Mouse (Mus musculus) stomach, embryonic 16.5 days (tissue): ENCODE measurements at regions not wholly inside any gene's neighbourhood (a gene's known extent, or its start where the extent isn't known, plus 50 kb on each side); places are given as distances from the start of the nearest gene placed in this dataset.

Experiments
- ATAC-seq: fragments of 200-750 bp; cut with Nextera tagmentation; 2 replicates; pipeline ENCODE4 v1.8.0; 2017; ENCODE audit warnings: moderate number of reproducible peaks, moderate TSS enrichment; ENCODE audit not compliant: insufficient read depth, low FRiP score
- H3K27ac ChIP-seq: fragments of 300-500 bp; sonication (generic); 2 replicates; pipeline ENCODE4 v1.5.1; 2014; ENCODE audit warnings: low read length
- H3K27me3 ChIP-seq: fragments of 300-500 bp; sonication (generic); 2 replicates; pipeline ENCODE4 v1.6.1; 2014; ENCODE audit warnings: low read length, control low read depth, mixed read lengths; ENCODE audit not compliant: control insufficient read depth, insufficient read depth
- H3K36me3 ChIP-seq: fragments of 300-500 bp; sonication (generic); 2 replicates; pipeline ENCODE4 v1.6.1; 2014; ENCODE audit warnings: low read length; ENCODE audit not compliant: control insufficient read depth, insufficient read depth
- H3K4me1 ChIP-seq: fragments of 300-500 bp; sonication (generic); 2 replicates; pipeline ENCODE4 v1.6.1; 2014; ENCODE audit warnings: low read length, control low read depth, mixed read lengths; ENCODE audit not compliant: control insufficient read depth, insufficient read depth
- H3K4me2 ChIP-seq: fragments of 300-500 bp; sonication (generic); 2 replicates; pipeline ENCODE4 v1.6.1; 2014; ENCODE audit warnings: low read depth, low read length, mixed read lengths
- H3K4me3 ChIP-seq: fragments of 300-500 bp; sonication (generic); replicated peaks from 2 replicates; pipeline ENCODE4 v1.5.1; 2014; ENCODE audit warnings: mild to moderate bottlenecking, low read length
- H3K9ac ChIP-seq: fragments of 300-500 bp; sonication (generic); 2 replicates; pipeline ENCODE4 v1.6.1; 2014; ENCODE audit warnings: low read length
- H3K9me3 ChIP-seq: fragments of 300-500 bp; sonication (generic); replicated peaks from 2 replicates; pipeline ENCODE4 v1.6.1; 2016; ENCODE audit warnings: low read length, control low read depth; ENCODE audit not compliant: control insufficient read depth
- WGBS: fragments of 180-500 bp; shearing (Covaris S2); extraction: QIAGEN DNeasy Blood & Tissue Kit; methylation state at CpG from one replicate; pipeline ENCODE4 v1.1.7; 2014; 5-methylcytosine and 5-hydroxymethylcytosine counted together

GRCm38 (mm10) chr14:46491182-46491581 lies 100.7 kb upstream of the Bmp4 start:
- Histone ChIP-seq H3K27ac (peak overlapping the region; percentile 9), H3K36me3 (no peaks in the 10 kb centered on the region), H3K4me2 (no peak overlapping the region), H3K4me3 (no peak overlapping the region), H3K9ac (no peak overlapping the region), H3K4me1 (peaks cover 5% of the 10 kb centered on the region; the same call in 1 of the 2 replicates), H3K9me3 (no peaks in the 10 kb centered on the region), H3K27me3 (no peaks in the 10 kb centered on the region)
- 34% methylated on average over 2 of the region's 2 CpGs for WGBS
- ATAC-seq: peak; percentile 58; the same call in 1 of the 2 replicates

DNA sequence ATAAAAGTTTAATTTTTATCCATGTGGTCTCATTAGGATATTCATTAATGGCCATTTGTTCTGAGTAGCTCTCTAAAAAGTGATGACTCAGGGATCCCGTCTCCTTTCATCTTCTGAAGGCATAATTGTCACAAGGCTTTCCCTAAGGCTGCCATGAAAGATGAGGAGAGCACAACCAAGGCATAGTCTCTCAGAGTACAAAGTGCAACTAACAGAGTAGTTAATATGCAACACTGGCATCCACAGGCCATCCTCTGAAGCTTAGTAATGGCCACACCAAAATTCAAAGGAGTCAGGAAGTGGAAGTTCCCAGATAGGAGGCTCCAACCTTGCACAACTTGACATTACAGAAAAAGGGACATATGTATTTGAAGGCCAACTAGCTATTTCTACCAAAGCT lies 97.1 kb upstream of the Bmp4 start:
- Histone ChIP-seq H3K4me3 (no peak overlapping the region), H3K36me3 (no peaks in the 10 kb centered on the region), H3K9ac (no peak overlapping the region), H3K27ac (no peak overlapping the region), H3K4me1 (peaks cover 5% of the 10 kb centered on the region; the same call in 1 of the 2 replicates), H3K9me3 (no peaks in the 10 kb centered on the region), H3K27me3 (no peaks in the 10 kb centered on the region), H3K4me2 (no peak overlapping the region)
- ATAC-seq: no peak
- 86% methylated on average over 1 of the region's 1 CpGs for WGBS

DNA sequence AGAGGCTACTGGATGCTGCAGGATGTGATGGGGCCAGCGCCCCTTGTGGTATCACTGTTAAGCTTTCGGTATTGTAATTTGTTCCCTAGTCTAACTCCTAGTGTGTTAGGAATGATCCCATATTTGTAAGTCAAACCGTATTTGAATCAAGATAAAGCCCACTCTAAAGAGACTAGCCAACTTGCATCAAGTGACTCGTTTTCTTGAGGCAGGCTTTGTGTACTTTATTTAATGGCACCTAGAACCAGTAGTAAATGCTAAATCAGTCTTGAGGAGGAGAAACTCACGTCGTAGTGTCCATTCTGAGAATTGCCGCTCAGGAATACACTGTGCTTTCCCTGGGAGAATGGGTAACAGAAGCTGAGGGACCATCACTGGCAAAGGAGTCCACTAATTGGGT lies 89.9 kb upstream of the Bmp4 start:
- 84% methylated on average over 7 of the region's 7 CpGs for WGBS
- Histone ChIP-seq H3K4me3 (no peak overlapping the region), H3K36me3 (no peaks in the 10 kb centered on the region), H3K27me3 (no peaks in the 10 kb centered on the region), H3K9me3 (no peaks in the 10 kb centered on the region), H3K27ac (no peak overlapping the region), H3K4me1 (no peaks in the 10 kb centered on the region), H3K9ac (no peak overlapping the region), H3K4me2 (no peak overlapping the region)
- ATAC-seq: no peak

DNA sequence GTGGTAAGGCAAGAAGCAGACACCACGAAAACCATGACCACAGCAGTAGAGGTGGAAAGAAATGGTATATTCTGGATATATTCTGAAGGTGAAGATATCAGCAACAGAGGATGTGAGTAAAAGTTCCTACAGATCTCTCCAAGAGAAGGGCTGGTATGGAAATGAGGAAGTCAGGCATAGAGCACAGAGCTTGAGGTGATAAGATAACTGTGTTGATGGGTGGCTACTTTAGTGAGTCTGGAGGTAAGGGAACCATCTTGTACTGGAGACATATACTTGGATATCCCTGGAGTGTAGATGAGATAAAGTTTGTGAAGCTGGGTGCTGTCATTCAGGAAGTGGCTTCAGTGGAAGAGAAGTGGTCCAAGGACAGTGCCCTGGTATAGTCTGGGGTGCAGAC lies 85.5 kb upstream of the Bmp4 start:
- no peak overlapping the region for H3K4me2 ChIP-seq
- no peaks in the 10 kb centered on the region for H3K4me1 ChIP-seq
- H3K9me3 ChIP-seq: no peaks in the 10 kb centered on the region
- no peak overlapping the region for H3K9ac ChIP-seq
- no peak overlapping the region for H3K4me3 ChIP-seq
- H3K36me3 ChIP-seq: no peaks in the 10 kb centered on the region
- ATAC-seq: no peak
- no peak overlapping the region for H3K27ac ChIP-seq
- WGBS: 74% methylated on average over 1 of the region's 1 CpGs
- no peaks in the 10 kb centered on the region for H3K27me3 ChIP-seq

DNA sequence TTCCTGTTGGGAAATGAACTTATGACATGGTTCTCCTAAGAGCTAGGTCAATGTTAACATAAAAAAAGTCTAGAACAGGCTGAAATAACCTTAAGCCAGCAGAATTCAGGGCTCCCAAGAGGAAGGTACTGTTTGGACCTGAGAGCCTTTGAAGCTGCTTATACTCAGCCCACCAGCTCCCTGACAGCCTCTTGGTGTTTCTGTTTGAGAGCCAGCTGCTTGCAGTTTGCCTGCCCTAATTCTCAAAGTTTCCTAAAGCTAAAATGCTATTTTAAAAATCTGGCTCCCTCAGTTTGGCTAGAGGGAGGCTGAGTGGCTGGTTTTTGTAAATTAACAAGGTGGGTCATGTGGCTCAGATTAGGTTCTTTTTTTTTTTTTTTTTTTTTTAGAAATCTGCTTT lies 72.5 kb upstream of the Bmp4 start:
- H3K4me2 ChIP-seq: no peak overlapping the region
- H3K9ac ChIP-seq: no peak overlapping the region
- H3K9me3 ChIP-seq: no peaks in the 10 kb centered on the region
- ATAC-seq: no peak
- no peaks in the 10 kb centered on the region for H3K27me3 ChIP-seq
- no peak overlapping the region for H3K4me3 ChIP-seq
- H3K4me1 ChIP-seq: no peaks in the 10 kb centered on the region
- no peak overlapping the region for H3K27ac ChIP-seq
- no peaks in the 10 kb centered on the region for H3K36me3 ChIP-seq

DNA sequence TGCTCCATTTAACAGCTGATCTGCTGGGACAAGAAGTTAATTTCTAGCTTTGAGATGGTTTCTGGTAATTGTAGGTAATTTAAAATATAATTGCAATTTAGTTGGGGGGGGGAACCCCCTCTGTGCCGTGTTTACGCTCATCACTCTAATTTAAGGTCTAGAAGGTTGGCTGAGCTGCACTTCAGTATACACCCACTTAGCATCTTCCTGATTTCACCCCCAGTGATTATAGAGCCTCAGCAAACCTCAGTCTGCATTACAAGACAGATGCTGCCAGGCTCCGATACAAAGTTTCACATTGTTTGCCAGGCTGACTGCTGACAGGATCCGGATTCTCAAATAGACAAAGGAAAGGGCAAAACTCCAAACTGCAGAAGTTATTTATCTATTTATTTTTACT lies 71.5 kb upstream of the Bmp4 start:
- no peak overlapping the region for H3K27ac ChIP-seq
- ATAC-seq: no peak
- no peak overlapping the region for H3K4me2 ChIP-seq
- WGBS: 76% methylated on average over 4 of the region's 4 CpGs
- H3K4me3 ChIP-seq: no peak overlapping the region
- no peak overlapping the region for H3K9ac ChIP-seq
- no peaks in the 10 kb centered on the region for H3K27me3 ChIP-seq
- H3K36me3 ChIP-seq: no peaks in the 10 kb centered on the region
- H3K9me3 ChIP-seq: no peaks in the 10 kb centered on the region
- no peaks in the 10 kb centered on the region for H3K4me1 ChIP-seq

- no peaks in the 10 kb centered on the region for H3K4me1 ChIP-seq
- no peaks in the 10 kb centered on the region for H3K36me3 ChIP-seq
- WGBS: 32% methylated on average over 6 of the region's 6 CpGs
These were observed 64.0 kb upstream of the Bmp4 start for GRCm38 (mm10) chr14:46454500-46454899.

DNA sequence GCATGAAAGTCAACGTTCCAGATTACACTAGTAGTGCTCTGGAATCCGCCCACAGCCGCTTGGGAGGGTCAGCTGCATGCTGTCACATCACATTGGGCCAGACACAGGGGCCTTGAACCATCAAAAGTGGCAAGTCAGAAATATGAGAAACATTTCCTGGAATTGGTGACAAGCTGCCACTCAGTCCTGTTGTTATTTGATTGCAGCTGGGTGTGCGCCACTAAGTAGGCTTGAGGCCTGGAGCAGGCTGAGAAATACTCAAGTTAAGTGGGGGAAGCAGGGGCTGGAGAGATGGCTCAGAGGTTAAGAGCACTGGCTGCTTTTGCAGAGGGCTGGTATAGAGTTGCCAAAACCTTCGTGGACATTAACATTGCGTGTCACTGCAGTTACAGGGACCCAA lies 51.2 kb upstream of the Bmp4 start:
- Histone ChIP-seq H3K27ac (no peak overlapping the region), H3K4me3 (no peak overlapping the region), H3K4me2 (no peak overlapping the region), H3K36me3 (no peaks in the 10 kb centered on the region), H3K9ac (no peak overlapping the region), H3K27me3 (no peaks in the 10 kb centered on the region), H3K9me3 (no peaks in the 10 kb centered on the region), H3K4me1 (no peaks in the 10 kb centered on the region)
- WGBS: 81% methylated on average over 6 of the region's 6 CpGs
- no peak for ATAC-seq

More at GRCm38 (mm10) chr14:46454500-46454899, 64.0 kb upstream of the Bmp4 start:
- H3K9me3 ChIP-seq: no peaks in the 10 kb centered on the region
- ATAC-seq: no peak
- H3K9ac ChIP-seq: no peak overlapping the region
- H3K27me3 ChIP-seq: no peaks in the 10 kb centered on the region
- H3K4me2 ChIP-seq: no peak overlapping the region
- H3K4me3 ChIP-seq: no peak overlapping the region
- no peak overlapping the region for H3K27ac ChIP-seq
